Mouse (Mus musculus) neural tube, embryonic 12.5 days (tissue): ENCODE data around the gene Nfia. TPM values are rescaled to one million over a fixed set of nuclear protein-coding genes. Genes with fewer than 3 reads are reported as not detected.
A peak's percentile ranks its signal among the peaks of the same experiment; 100 is the strongest.

ENCODE experiments used
- ATAC-seq: fragments of 200-750 bp; cut with Nextera tagmentation; 2 replicates; pipeline ENCODE4 v1.8.0; 2017; ENCODE audit warnings: low read depth, mild to moderate bottlenecking, moderate TSS enrichment, moderate library complexity; ENCODE audit not compliant: low FRiP score
- H3K27ac ChIP-seq: fragments of 300-500 bp; sonication (generic); 2 replicates; pipeline ENCODE4 v1.5.1; 2016
- H3K27me3 ChIP-seq: fragments of 300-500 bp; sonication (generic); replicated peaks from 2 replicates; pipeline ENCODE4 v1.6.1; 2016; ENCODE audit warnings: mild to moderate bottlenecking
- H3K36me3 ChIP-seq: fragments of 300-500 bp; sonication (generic); 2 replicates; pipeline ENCODE4 v1.6.1; 2016; ENCODE audit warnings: mild to moderate bottlenecking
- H3K4me1 ChIP-seq: fragments of 300-500 bp; sonication (generic); 2 replicates; pipeline ENCODE4 v1.6.1; 2016
- H3K4me2 ChIP-seq: fragments of 300-500 bp; sonication (generic); replicated peaks from 2 replicates; pipeline ENCODE4 v1.6.1; 2016; ENCODE audit warnings: mild to moderate bottlenecking
- H3K4me3 ChIP-seq: fragments of 300-500 bp; sonication (generic); 2 replicates; pipeline ENCODE4 v1.5.1; 2016
- H3K9ac ChIP-seq: fragments of 300-500 bp; sonication (generic); 2 replicates; pipeline ENCODE4 v1.6.1; 2016; ENCODE audit warnings: mild to moderate bottlenecking
- H3K9me3 ChIP-seq: fragments of 300-500 bp; sonication (generic); 2 replicates; pipeline ENCODE4 v1.6.1; 2016; ENCODE audit warnings: mild to moderate bottlenecking
- WGBS: fragments of 180-500 bp; shearing (Covaris S2); methylation state at CpG from one replicate; pipeline ENCODE4 v1.1.7; 2016; 5-methylcytosine and 5-hydroxymethylcytosine counted together
- polyA plus RNA-seq: library from polyadenylated mRNA; unstranded; fragments of >200 nt; fragmentation: Nextera tagmentation; extraction: Ambion mirVana; gene quantifications from 2 replicates; pipeline ENCODE4 v1.2.1, GENCODE M21; 2016

The Nfia gene
- polyA plus RNA-seq, 1 experiment from 2014 or later, result 42.4 TPM

DNA sequence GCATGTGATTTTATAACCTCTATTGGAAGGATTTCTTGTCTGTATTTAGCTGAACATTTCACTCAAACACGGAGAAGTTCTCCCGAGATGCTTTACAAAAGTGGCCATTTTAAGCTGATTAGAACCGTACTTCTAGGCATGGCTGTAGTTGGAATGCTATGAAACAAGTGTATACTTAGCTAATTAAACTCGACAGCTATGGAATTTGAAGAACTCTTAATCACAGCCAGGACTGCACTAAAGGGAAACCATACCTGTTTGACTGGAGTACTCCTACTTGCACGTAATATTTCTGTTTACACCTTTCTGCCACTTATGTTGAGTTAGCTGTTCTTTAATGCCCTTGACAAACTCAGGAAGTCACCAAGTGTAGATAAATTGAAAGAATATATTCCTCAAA, 79.2 kb downstream of the Nfia start:
- 90% methylated on average over 5 of the region's 5 CpGs for WGBS
- peaks cover 3% of the 10 kb centered on the region; the same call in 1 of the 2 replicates for H3K36me3 ChIP-seq
- H3K4me1 ChIP-seq, result no peaks in the 10 kb centered on the region
- H3K9me3 ChIP-seq, result no peaks in the 10 kb centered on the region
- H3K4me3 ChIP-seq, result no peak overlapping the region
- no peak for ATAC-seq
- H3K27me3 ChIP-seq, result no peaks in the 10 kb centered on the region
- H3K4me2 ChIP-seq, result no peak overlapping the region
- H3K27ac ChIP-seq, result no peak overlapping the region
- no peak overlapping the region for H3K9ac ChIP-seq

DNA sequence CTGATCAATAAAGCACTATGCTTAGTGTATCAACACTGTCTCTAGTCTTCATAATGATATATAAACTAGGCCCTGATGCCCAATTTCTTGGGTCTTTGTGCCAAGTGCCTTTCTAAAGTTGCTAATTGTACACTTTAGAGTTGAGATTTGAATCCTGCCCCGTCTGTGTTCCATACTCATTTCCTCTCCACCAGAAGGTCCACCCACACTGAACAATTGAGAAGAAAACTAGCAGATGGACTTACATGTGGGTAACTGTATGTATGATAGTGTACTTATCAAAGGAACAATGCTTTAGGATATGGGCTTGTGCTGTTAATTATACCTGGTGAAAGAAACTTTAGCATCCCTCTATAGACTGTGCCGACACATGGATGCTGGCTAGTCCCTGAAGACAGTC, 80.1 kb downstream of the Nfia start:
- Histone ChIP-seq H3K27ac (no peak overlapping the region), H3K9ac (no peak overlapping the region), H3K4me2 (no peak overlapping the region), H3K27me3 (no peaks in the 10 kb centered on the region), H3K9me3 (no peaks in the 10 kb centered on the region), H3K4me3 (no peak overlapping the region), H3K4me1 (peaks cover 7% of the 10 kb centered on the region; the same call in 1 of the 2 replicates), H3K36me3 (peaks cover 3% of the 10 kb centered on the region; the same call in 1 of the 2 replicates)
- ATAC-seq, result no peak
- WGBS, result 87% methylated on average over 2 of the region's 2 CpGs

DNA sequence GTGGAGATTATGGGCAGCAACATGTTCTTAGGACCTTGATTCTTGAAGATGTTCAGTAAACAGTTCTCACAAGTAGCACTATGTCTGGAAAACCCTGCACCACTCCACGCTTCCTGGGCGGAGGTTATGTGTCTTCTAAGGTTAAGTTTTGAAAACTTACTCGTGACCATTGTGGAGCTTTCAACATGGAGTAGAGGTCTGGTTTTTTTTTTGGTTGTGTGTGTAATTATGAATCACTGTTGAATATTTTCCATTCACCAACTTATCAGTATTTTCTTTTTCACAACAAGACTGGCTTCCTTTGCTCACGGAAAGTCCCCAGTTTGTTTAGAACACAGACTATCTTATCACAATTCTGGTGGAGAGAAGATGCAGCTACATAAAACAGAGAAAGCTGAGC, 82.2 kb downstream of the Nfia start:
- Histone ChIP-seq H3K4me2 (no peak overlapping the region), H3K27ac (no peak overlapping the region), H3K9me3 (no peaks in the 10 kb centered on the region), H3K9ac (no peak overlapping the region), H3K36me3 (no peaks in the 10 kb centered on the region), H3K27me3 (no peaks in the 10 kb centered on the region), H3K4me3 (no peak overlapping the region), H3K4me1 (peaks cover 22% of the 10 kb centered on the region)
- 94% methylated on average over 4 of the region's 4 CpGs for WGBS
- ATAC-seq, result no peak

DNA sequence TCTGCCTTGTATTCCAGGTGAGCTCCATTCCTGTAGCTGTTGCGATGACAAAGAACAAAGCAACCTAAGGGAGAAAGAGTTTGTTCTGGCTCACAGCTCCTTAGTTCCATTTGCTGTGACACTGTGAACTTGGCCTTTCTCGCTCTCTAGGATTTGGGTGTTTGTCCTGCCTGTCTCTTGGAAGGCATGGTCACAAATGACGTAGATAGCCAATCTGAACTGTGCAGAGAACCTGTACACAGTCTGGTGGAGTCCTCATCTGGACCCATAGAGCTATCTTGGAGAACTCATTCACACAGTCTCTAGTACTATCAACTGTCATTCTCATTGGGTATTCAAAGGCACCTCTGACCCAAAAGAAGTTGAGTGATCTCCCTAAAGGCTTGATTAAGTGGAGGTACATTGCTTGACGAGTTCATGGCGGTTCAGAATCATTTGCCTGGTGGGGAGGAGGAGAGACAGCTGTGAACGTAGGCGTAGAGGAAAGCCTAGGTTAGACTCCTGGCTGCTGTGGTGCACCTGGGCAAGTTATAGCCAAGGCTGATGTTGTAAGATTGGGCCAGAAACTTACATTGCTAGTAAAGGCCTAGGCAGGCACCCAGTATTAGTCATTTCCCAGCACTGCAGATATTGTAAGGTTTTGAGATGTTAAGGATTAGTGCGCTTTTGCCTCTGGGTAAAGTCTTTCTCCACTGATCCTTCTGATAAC, 83.3 kb downstream of the Nfia start:
- H3K4me3 ChIP-seq, result no peak overlapping the region
- no peaks in the 10 kb centered on the region for H3K9me3 ChIP-seq
- H3K27me3 ChIP-seq, result no peaks in the 10 kb centered on the region
- no peak overlapping the region for H3K9ac ChIP-seq
- 95% methylated on average over 8 of the region's 8 CpGs for WGBS
- no peak overlapping the region for H3K27ac ChIP-seq
- no peak overlapping the region for H3K4me2 ChIP-seq
- H3K36me3 ChIP-seq, result no peaks in the 10 kb centered on the region
- peaks cover 22% of the 10 kb centered on the region for H3K4me1 ChIP-seq
- no peak for ATAC-seq

DNA sequence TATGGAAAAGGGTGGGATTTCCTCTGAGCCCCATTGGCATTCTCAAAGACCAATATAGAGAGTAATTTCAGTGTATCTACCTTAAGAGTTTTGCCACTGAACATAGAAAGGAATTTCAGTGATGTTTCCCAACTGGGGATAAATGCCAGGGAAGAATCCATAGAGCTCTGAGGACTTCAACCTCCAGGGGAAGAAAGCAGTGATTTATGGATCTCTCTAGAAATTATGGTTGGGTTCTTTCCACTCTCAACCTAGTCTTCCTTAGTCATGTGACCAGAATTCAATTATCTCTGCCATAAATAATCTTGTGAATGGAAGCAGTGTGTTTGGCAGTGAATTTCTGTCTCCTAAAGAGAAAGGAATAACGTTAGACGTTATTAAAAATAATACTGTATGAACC, 85.0 kb downstream of the Nfia start:
- Histone ChIP-seq H3K27ac (no peak overlapping the region), H3K4me3 (no peak overlapping the region), H3K4me2 (no peak overlapping the region), H3K4me1 (peaks cover 22% of the 10 kb centered on the region), H3K36me3 (no peaks in the 10 kb centered on the region), H3K9me3 (no peaks in the 10 kb centered on the region), H3K9ac (no peak overlapping the region), H3K27me3 (no peaks in the 10 kb centered on the region)
- no peak for ATAC-seq
- WGBS, result 47% methylated on average over 2 of the region's 2 CpGs

DNA sequence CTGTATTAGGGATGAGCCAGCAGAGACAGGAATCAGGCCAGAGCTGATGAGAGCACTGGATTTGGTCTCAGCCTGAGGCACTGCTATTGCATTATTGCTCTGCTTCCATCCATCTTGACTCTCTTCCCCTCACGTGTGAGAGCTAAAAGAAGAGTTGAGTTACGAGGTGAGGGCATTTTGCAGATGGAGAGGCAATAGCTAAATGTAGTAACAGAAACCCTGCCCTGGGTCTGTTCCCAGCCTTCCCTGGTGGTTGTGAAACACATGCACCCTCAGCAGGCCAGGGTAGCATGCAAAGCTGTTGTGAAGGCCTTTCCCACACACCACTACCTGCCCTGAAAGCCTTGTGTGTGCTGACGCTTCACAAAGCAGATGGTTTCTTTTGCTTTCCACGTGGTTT, 86.9 kb downstream of the Nfia start:
- 64% methylated on average over 4 of the region's 4 CpGs for WGBS
- ATAC-seq, result no peak
- no peak overlapping the region; the same call in 1 of the 2 replicates for H3K27ac ChIP-seq

DNA sequence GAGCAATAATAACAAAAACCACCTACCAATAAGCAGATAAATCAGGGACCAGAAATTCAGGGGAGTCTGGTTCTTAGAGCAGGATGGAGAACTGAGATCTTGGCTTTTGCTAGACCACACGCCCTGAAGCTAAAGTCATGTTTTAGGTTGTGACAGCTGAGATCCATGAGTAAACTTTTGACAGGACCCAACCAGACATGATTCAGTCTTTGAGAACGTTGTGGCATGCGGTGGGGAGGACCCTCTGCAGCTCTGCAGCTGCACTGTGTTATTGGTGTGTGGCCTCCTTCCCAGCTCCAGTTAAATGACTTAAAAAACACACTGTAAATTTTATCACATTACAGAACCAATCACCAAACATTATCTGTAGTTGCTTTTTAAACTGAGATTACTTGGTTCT, 87.8 kb downstream of the Nfia start:
- H3K27ac ChIP-seq, result no peak overlapping the region
- H3K9ac ChIP-seq, result no peak overlapping the region
- ATAC-seq, result no peak
- H3K4me1 ChIP-seq, result peaks cover 24% of the 10 kb centered on the region
- no peaks in the 10 kb centered on the region for H3K9me3 ChIP-seq
- 65% methylated on average over 3 of the region's 3 CpGs for WGBS
- H3K36me3 ChIP-seq, result no peaks in the 10 kb centered on the region
- H3K4me2 ChIP-seq, result no peak overlapping the region
- no peaks in the 10 kb centered on the region for H3K27me3 ChIP-seq
- no peak overlapping the region for H3K4me3 ChIP-seq

More for the DNA sequence above, 86.9 kb downstream of the Nfia start:
- H3K9ac ChIP-seq, result no peak overlapping the region
- no peak overlapping the region for H3K4me3 ChIP-seq
- no peaks in the 10 kb centered on the region for H3K36me3 ChIP-seq
- H3K4me1 ChIP-seq, result peaks cover 22% of the 10 kb centered on the region
- H3K27me3 ChIP-seq, result no peaks in the 10 kb centered on the region
- no peaks in the 10 kb centered on the region for H3K9me3 ChIP-seq
- H3K4me2 ChIP-seq, result no peak overlapping the region

DNA sequence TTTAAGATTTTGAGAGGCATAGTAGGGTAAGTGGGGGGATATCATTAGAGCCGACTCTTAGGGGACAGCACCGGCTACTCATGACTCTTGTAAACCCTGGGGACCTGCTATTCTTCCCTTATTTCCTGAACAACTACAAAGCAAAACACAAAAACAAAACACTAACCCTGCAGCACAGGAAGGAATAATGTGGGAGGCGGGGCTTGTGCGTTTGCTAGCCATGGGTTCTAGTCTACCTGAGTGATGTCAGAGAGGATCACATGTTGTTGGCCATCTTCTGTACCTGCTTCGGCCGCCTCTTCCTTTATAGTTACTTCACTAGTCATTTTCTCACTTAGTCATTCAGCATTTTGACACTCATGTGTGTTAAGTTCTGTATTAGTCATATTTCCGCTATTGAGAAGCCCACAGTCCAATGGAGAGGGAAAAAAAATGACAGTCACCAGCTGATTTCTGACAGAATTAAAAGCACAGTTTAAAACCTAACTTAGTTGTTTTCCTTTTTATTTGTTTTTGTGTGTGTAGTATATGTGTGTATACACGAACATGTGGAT, 88.3 kb downstream of the Nfia start:
- 92% methylated on average over 8 of the region's 8 CpGs for WGBS
- H3K27ac ChIP-seq, result no peak overlapping the region
- no peak overlapping the region for H3K4me2 ChIP-seq
- no peaks in the 10 kb centered on the region for H3K36me3 ChIP-seq
- no peak for ATAC-seq
- H3K27me3 ChIP-seq, result no peaks in the 10 kb centered on the region
- H3K4me3 ChIP-seq, result no peak overlapping the region
- H3K9me3 ChIP-seq, result no peaks in the 10 kb centered on the region
- H3K9ac ChIP-seq, result no peak overlapping the region
- peaks cover 27% of the 10 kb centered on the region for H3K4me1 ChIP-seq

DNA sequence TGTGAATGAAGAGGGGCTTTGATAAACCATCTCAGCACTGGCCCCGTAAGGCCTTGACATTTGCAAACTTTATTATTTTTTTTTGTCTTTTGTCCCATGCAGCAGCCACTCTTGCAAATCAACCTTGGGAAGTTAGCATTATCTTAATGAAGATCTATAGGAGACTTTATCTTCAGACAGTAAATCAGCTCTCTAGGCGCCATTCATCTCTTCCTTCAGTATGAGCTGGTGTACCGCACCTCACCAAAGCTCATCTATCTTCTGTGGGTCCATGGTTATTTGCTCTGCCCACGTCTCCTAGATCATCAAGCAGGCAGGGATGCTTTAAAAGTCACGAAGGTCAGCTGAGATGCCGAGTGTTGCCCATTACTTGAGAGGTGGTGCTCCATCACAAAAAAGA, 89.8 kb downstream of the Nfia start:
- Histone ChIP-seq H3K4me3 (no peak overlapping the region), H3K4me2 (no peak overlapping the region), H3K36me3 (no peaks in the 10 kb centered on the region), H3K27ac (no peak overlapping the region), H3K9me3 (no peaks in the 10 kb centered on the region), H3K4me1 (peaks cover 22% of the 10 kb centered on the region), H3K9ac (no peak overlapping the region), H3K27me3 (no peaks in the 10 kb centered on the region)
- WGBS, result 78% methylated on average over 6 of the region's 6 CpGs
- no peak for ATAC-seq

DNA sequence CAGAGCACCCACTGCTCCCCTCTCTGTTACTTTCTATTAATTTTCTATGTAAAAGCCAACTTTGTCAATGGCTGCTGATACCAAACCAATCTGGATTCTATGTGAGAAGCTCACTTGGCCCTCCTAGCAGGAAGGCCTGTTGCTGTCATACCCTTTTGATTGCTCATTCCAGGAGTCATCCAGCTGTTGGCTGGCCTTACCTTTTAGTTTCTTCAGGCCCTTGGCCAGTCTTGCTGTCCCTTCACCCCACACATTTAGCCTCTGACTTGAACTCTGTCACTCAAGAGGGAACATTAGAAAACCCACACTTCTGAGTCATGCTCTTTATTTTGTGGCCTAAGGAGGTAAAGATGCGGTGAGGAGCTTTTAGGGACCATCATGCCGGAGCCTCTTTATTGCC, 91.7 kb downstream of the Nfia start:
- H3K27me3 ChIP-seq, result no peaks in the 10 kb centered on the region
- WGBS, result 94% methylated on average over 2 of the region's 2 CpGs
- no peak for ATAC-seq
- H3K4me1 ChIP-seq, result peaks cover 20% of the 10 kb centered on the region
- no peaks in the 10 kb centered on the region for H3K36me3 ChIP-seq
- no peak overlapping the region for H3K4me2 ChIP-seq
- H3K9ac ChIP-seq, result no peak overlapping the region
- H3K9me3 ChIP-seq, result no peaks in the 10 kb centered on the region
- H3K27ac ChIP-seq, result no peak overlapping the region
- H3K4me3 ChIP-seq, result no peak overlapping the region

DNA sequence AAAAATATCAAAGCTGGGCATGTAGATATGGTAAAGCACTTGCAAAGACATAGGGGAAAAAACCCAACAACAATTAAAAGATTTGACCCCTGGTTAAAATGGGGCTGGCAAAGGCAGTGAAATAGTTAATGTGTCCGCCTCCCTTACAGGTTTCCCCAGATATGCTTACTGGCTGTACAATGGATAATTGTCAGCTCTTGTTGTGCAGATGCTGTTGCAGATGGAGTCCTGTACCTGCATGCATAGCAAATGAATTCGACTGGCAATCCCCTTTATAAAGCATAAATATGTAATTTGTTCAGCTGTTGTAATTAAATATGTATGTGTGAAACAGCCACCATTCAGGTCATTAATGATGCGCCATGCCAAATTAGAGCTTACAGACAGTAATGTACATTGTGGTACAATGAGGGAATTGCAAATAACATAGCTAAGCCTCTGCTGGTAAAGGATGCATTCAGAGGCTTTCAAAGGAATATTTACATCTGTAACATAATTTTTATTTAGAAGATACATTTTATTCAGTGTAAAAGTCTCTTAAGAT, 92.9 kb downstream of the Nfia start:
- WGBS, result 61% methylated on average over 3 of the region's 3 CpGs
- no peaks in the 10 kb centered on the region for H3K27me3 ChIP-seq
- no peak overlapping the region for H3K27ac ChIP-seq
- peak; percentile 65 for ATAC-seq
- H3K9me3 ChIP-seq, result no peaks in the 10 kb centered on the region
- no peaks in the 10 kb centered on the region for H3K36me3 ChIP-seq
- no peak overlapping the region for H3K4me2 ChIP-seq
- no peak overlapping the region for H3K9ac ChIP-seq
- no peak overlapping the region for H3K4me3 ChIP-seq
- H3K4me1 ChIP-seq, result peaks cover 25% of the 10 kb centered on the region

DNA sequence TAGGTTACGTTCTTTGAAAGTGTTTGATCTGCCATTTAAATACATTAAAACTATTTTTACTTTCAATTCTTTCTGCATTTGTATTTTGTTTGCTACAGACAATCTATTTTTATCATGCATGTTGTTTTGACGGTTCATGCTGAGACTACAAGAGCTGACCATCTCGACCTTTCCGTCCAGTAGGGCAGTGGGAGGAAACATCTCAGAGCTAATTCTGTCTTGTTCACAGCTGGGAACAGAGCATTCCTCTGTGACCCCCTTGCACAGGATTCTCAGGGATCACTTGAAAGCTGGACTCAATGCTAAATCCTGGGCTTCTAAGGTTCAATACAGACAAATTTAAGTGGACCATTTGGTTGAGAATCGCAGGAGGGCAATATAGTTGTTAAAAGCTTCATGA, 93.9 kb downstream of the Nfia start:
- Histone ChIP-seq H3K4me3 (no peak overlapping the region), H3K9me3 (no peaks in the 10 kb centered on the region), H3K27ac (no peak overlapping the region), H3K4me2 (no peak overlapping the region), H3K36me3 (no peaks in the 10 kb centered on the region), H3K4me1 (peaks cover 31% of the 10 kb centered on the region), H3K9ac (no peak overlapping the region), H3K27me3 (no peaks in the 10 kb centered on the region)
- 61% methylated on average over 5 of the region's 5 CpGs for WGBS
- ATAC-seq, result no peak
